Mouse (Mus musculus) gastrocnemius, postnatal 10 days (tissue): ENCODE data around the gene Hist2h2aa1. TPM values are rescaled to one million over a fixed set of nuclear protein-coding genes. Genes with fewer than 3 reads are reported as not detected.
"Not testable (repeated sequence)": the region's sequence is repeated elsewhere in the genome, so short reads cannot be mapped to it uniquely, and the experiment has no call there.

Experiments used
- DNase-seq: peaks from one replicate; pipeline ENCODE4 v3.0.0; 2021; ENCODE audit warnings: mixed read lengths
- long read RNA-seq, 2 experiments: library from polyadenylated mRNA; stranded (forward); transcript quantifications; one replicate each; pipeline ENCODE4 v2.0.0; 2021
- total RNA-seq, 2 experiments: library from RNA; stranded (reverse); gene quantifications; 2 replicates each; pipeline ENCODE4 v1.2.3; 2021

Hist2h2aa1 gene
- total RNA-seq, result 10 to 100 TPM; 10.2 to 16.2 TPM
- long read RNA-seq, experiment 1, transcript Hist2h2aa1-201 (1 exons, 586 nt), result major isoform, 9 of 9 reads
- long read RNA-seq, experiment 1, partial matches to known transcripts, result 0 of 9 reads
- long read RNA-seq, experiment 1, other reads (novel, unspliced or antisense), result 0 of 9 reads
- long read RNA-seq, experiment 2, transcript Hist2h2aa1-201 (1 exons, 586 nt), result major isoform, 12 of 12 reads
- long read RNA-seq, experiment 2, partial matches to known transcripts, result 0 of 12 reads
- long read RNA-seq, experiment 2, other reads (novel, unspliced or antisense), result 0 of 12 reads

DNA sequence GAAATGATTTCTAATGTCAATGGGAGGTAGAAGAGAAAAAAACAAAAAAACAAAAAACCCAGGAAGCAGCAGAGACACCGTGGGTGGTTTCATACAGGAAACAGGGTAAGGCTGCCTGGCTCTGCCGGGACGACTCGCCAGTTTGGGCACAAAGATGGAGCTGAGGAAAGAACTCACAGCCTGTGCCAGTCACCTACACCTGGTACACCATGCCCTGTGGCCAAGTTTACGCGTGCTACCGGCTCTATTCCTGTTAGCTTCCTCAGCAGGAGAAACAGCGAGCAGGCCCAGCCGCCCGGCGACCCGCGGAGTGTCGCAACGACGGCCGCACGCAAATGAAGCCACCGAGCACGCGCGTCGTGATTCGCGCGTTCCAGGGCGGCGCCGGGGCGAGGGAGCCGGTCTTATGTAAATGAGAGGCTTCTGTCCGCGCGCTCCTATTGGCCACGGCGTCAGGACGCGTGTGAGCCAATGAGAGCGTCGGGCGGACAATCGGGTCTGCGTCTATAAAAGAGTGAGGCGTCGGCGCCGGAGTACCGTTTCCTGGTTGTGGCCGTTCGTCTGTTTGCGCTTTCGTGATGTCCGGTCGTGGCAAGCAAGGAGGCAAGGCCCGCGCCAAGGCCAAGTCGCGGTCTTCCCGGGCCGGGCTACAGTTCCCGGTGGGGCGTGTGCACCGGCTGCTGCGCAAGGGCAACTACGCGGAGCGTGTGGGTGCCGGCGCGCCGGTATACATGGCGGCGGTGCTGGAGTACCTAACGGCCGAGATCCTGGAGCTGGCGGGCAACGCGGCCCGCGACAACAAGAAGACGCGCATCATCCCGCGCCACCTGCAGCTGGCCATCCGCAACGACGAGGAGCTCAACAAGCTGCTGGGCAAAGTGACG, at the start of gene Hist2h2aa1:
Gene Hist2h2aa1, plus strand, starts transcription at position 495 of the 884 bp plus-strand sequence.
- peak; percentile 80 for DNase-seq

DNA sequence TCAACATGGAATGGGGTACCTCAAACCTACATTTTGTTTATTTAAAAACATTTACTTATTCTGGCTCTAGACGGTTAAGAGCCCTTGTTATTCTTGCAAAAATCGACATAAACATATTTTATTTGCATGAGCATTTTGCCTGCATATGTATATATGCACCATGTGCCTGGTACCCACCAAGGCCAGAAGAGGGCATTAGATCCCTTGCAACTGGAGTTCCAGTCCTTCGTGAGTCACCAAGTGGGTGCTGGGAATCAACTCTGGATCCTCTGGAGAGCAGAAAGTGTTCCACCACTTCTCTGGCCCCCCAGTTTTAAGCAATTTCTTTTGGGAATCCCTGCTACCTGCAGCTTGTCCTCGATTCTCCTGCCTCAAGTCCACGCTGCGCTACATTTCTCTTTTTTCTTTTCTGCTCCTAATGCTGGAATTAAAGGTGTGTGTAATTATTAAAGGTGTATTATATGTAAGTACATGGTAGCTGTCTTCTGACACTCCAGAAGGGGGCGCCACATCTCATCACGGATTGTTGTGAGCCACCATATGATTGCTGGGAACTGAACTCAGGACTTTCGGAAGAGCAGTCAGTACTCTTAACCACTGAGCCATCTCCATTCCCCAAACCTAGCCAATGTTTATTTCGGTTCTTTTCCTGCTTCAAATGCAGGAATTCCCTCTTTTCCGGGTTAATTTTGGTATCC, 49.5 kb upstream of the Hist2h2aa1 start:
- DNase-seq, result no peak

DNA sequence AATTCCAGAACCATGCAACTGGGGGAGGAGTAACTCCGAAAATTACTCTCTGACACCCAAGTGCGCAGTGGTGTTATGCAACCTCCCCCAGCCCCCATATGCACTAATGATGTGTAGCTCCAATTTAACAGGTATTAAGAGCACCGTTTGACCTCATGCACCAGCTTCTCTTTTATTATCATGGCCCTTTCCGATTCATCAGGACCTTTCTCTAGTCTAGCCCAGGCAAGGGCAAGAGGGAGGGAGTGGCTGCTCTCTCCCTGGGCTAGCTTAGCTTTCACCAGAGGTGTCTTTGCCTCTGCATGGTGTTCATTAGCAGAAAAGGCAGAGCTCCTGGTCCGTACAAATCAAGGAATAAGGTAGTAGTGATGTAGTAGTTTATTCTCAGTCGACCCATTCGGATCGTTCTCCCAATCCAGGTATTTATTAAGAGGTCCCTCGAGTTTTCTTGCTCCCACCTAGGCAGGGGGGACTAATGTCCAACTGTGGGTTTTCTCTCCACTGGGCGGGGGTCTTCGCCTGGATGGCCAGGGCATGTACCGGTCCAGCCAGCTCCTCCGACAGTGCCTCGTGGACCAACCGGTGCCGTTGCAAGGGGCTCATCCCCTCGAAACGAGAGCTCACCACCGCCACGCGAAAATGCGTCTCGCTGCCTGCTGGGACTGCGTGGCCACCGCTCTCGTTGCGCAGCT, 48.7 kb upstream of the Hist2h2aa1 start:
- DNase-seq, result no peak

DNA sequence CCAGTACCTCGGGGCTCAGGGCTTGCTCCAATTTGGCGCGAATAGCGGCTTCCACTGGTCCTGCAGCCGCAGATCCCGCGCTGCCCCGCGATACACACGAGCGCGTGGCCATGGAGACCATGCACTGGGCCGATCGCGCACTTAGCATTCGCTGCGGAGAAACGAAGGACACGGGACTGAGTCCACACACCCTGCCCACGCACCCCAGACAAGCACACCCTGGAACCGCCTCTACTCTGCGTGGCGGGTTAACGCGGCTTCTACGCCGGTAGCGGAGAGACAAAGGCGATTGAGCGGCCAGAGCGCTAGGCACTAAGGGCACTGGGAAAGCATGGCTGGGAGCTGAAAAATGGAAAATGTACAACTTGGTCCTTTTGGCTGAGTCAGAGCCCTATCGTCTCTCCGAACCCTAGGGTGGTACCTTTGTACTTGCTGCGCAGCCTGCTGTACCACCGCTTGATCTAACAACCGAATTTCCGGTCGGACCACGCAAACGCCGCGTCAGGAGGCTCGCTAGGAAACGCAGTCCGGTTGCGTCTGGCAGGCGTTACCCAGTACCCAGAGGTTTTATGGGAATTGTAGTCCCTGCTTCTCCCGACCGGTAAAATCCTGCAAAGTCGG, 48.1 kb upstream of the Hist2h2aa1 start:
- peak; percentile 79 for DNase-seq

DNA sequence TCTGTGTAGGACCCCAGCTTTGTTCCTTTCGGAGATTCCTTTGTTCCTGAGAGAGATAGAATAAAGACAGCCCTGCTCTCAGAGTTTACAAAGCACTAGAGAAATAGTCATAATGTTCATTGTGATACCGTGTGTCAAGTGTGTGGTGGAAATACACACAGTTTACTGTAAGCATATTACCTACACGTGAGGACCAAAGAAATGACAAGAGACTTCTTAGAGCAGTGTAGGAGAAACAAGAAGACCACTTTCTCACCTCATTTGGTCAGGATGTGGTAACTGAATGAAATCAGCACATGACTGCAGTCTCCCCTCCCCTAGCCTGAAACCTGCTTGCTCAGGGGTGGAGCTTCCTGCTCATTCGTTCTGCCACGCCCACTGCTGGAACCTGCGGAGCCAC, 47.1 kb upstream of the Hist2h2aa1 start:
- no peak for DNase-seq

DNA sequence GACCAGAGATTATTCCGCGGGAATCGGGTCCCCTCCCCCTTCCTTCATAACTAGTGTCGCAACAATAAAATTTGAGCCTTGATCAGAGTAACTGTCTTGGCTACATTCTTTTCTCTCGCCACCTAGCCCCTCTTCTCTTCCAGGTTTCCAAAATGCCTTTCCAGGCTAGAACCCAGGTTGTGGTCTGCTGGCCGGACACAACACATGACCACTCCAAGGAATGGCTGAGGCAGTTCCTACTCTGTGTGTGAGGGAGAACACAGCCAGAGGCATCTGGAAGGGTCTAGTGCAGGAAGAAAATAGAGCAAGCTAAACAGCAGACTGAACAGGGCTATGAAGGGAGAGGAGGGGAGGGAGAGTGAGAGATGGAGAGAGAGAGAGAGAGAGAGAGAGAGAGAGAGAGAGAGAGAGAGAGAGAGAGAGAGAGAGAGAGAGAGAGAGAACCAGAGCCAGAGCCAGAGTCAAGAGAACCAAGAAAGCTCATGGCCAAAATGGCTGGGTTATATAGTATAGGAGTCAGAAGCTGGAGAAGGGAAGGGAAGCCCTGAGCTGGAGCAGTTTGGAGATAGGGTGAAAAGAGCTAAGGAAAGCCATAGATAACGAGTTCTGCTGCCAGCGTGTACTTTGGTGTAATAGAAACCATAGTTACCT, 46.6 kb upstream of the Hist2h2aa1 start:
- not testable (repeated sequence) for DNase-seq

DNA sequence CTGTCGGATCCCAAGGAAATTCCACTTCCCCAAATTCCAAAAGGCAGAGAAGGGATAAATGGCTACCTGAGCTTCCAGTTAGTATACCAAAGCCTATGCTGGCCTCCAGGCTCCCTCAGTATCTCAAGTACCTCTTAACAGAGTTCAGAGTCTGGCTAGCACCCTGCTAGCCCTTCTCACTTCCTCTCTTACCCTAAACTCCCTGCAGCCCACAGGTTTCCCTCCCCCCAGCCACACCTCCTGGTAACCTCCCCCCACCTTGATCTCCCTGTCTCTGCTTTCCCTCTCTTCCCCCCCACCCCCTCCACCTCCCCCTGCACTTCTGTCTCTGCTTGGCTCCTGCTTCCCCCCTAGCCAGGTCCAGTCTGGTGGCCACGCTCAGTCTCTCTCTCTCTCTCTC, 45.6 kb upstream of the Hist2h2aa1 start:
- DNase-seq, result no peak

DNA sequence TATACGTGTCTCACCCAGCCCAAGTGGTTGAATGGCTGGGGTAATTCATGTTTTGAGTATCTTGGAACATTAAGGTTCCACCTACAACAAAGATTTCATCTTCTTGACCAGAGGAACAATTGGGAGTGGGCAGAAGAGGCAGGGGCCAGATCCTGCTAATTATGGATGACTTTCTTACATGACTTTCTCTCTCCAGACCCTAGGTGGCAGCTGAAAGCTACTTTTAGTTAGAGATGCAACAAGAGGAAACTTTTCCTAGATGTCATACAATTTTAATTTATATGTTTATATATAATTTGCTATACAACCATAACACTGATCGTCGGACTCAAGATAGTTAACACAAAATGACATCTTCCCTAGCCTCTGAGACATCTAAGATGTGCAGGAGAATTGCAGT, 37.5 kb upstream of the Hist2h2aa1 start:
- DNase-seq, result no peak

DNA sequence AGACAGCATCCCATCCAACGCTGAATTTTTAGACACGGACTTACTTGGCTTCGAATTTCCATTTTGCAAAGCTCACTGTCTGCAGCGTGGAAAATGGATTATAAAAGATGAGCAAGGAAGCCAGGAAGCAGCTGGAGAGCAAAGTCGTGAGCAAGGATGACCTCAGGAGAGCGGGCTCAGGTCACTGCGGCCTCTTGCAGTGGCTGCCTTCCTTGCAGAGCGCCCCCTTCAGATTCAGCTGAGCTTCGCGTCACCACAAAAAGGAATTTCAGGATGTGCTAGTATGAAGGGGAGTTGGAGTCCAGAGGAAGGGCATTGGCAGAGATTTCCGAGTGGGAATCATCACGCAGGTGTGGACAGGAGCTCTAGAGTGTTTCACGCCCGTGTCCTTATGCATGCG, 36.1 kb upstream of the Hist2h2aa1 start:
- DNase-seq, result peak; percentile 34

DNA sequence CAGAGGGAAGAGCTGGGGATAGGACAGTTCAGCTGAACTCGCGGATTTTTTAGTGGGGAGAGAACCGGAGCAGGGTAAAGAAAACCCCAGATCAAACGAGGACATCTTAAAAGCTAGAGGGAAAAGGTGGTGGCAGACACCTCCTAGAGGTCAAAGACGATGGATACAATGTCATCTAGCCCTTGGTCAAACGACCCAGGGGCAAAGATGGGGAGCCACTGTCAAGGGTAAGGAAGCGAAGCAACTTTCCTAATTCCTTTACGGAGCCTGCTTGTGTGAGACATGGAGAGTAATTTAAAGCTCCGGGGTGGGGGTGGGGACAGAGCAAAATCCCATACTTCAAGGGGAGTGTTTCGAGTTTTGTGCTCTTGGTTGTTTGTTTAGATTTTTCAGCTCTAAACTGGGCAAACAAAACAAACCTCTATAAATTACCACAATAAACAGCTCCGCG, 26.1 kb upstream of the Hist2h2aa1 start:
- DNase-seq, result no peak

DNA sequence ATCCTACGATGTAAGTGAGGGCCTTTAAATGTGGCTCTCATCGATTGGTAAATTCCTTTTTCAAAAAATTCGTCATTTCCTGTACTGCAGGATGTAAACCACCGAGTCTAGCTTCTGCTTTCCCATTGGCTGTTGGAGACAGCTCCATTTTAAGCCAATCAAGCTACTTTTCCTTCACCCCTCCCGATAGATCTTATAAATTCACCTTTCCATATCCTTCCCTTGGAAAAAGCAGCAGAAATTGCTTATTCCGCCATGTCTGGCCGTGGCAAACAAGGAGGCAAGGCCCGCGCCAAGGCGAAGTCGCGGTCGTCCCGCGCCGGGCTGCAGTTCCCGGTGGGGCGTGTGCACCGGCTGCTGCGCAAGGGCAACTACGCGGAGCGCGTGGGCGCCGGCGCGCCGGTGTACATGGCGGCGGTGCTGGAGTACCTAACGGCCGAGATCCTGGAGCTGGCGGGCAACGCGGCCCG, 25.6 kb upstream of the Hist2h2aa1 start, which contains the start of the genes Bola1 and Hist2h2ab:
Gene Bola1, minus strand, starts transcription at position 49 of the 470 bp plus-strand sequence.
Gene Hist2h2ab, plus strand, starts transcription at position 205 of the 470 bp plus-strand sequence.
- peak; percentile 65 for DNase-seq

DNA sequence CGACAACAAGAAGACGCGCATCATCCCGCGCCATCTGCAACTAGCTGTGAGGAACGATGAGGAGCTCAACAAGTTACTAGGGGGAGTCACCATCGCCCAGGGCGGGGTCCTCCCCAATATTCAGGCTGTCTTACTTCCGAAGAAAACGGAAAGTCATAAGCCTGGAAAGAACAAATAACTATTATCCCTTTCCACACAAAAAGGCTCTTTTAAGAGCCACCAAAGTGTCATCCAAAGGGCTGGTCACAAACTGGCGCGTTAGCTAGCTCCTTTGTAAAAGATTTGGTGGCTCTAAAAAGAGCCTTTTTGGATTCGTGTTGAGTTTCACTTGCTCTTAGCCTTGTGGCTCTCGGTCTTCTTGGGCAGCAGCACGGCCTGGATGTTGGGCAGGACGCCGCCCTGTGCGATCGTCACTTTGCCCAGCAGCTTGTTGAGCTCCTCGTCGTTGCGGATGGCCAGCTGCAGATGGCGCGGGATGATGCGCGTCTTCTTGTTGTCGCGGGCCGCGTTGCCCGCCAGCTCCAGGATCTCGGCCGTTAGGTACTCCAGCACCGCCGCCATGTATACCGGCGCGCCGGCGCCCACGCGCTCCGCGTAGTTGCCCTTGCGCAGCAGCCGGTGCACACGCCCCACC, 25.0 kb upstream of the Hist2h2aa1 start:
- DNase-seq, result not testable (repeated sequence)

DNA sequence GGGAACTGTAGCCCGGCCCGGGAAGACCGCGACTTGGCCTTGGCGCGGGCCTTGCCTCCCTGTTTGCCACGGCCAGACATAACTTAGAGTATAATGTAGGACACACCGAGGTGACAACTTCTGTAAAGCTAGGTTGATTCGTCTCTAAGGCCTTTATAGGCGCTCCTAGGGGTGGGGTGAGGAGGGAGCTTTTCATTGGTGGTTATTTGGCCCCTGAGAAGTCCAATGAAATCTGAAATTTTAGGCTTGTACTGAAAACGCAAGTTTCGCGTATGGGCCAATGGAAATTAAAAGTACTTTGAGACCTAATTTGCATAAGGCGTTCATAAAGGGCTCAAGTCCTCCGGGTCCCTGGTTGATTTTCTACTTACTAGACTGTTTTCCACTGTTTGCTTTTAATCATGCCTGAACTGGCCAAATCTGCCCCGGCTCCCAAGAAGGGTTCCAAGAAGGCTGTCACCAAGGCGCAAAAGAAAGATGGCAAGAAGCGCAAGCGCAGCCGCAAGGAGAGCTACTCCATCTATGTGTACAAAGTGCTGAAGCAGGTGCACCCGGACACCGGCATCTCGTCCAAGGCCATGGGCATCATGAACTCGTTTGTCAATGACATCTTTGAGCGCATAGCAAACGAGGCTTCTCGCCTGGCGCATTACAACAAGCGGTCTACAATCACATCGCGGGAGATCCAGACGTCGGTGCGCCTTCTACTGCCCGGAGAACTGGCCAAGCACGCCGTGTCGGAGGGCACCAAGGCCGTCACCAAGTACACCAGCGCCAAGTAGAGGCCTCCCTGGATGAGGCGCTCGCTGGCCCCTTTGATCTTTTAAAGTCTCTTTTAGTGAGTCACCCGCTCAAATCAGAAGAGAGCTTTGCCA, 24.3 kb upstream of the Hist2h2aa1 start, which contains the start of the genes Hist2h2ac and Hist2h2be:
Gene Hist2h2ac, minus strand, starts transcription at position 116 of the 875 bp plus-strand sequence.
Gene Hist2h2be, plus strand, starts transcription at position 355 of the 875 bp plus-strand sequence.
- peak; percentile 48 for DNase-seq

DNA sequence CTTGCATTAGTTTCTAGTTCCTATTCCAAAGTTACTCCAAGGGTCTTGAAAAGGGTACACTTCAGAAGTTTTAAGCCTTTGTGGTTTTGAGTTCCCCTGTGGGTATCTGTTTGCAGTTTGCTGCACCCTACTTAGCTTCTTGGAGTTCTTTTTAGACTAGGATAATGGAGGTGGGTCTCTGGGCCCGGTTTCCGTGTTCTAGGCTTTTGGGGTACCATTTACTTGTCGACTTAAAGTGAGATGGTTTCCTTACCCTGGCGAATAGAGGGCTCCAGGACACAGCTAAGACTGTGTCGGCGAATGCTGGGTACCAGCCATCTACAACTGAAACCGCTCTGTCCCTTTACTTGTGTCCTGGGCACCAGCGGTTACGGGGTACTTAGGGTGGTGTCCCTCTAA, 23.7 kb upstream of the Hist2h2aa1 start:
- no peak for DNase-seq

DNA sequence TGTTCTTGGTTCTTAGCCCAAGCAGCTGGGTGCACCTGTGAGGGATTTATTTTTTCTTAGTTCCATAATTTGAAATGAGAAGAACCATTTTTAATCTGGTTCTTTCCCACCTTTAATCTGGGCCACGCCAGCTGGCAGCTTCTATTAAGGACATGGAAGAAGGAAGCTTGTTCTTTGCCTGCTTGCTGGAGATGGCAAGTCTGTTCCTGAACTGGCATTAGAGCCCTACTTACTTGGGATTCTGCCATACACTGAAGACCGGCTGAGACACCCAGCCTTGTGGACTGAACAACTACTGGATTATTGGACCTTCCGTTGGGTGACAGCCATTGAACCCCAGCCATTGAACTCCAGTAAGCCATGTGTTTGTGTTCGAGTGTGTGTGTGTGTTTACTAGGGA, 22.5 kb upstream of the Hist2h2aa1 start:
- no peak for DNase-seq

DNA sequence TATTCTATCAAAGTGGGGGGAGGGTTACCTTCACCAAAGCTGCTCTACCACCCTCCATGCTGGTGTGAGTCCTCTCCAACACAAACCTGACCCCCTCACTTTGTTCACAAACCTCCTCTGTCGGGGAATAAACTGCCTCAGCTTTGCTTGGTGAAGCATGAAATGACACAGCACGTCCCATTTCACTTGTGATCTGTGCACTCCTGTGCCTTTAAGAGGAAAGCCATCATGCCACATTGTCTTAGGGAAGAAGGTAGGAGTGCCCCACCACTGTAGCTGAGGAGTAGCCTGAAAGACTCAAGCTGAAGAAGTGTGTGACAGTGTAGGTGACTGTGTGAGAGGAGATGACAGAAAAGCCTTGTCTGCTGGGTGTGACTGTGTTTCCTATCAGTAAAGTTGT, 19.9 kb upstream of the Hist2h2aa1 start:
- no peak for DNase-seq

DNA sequence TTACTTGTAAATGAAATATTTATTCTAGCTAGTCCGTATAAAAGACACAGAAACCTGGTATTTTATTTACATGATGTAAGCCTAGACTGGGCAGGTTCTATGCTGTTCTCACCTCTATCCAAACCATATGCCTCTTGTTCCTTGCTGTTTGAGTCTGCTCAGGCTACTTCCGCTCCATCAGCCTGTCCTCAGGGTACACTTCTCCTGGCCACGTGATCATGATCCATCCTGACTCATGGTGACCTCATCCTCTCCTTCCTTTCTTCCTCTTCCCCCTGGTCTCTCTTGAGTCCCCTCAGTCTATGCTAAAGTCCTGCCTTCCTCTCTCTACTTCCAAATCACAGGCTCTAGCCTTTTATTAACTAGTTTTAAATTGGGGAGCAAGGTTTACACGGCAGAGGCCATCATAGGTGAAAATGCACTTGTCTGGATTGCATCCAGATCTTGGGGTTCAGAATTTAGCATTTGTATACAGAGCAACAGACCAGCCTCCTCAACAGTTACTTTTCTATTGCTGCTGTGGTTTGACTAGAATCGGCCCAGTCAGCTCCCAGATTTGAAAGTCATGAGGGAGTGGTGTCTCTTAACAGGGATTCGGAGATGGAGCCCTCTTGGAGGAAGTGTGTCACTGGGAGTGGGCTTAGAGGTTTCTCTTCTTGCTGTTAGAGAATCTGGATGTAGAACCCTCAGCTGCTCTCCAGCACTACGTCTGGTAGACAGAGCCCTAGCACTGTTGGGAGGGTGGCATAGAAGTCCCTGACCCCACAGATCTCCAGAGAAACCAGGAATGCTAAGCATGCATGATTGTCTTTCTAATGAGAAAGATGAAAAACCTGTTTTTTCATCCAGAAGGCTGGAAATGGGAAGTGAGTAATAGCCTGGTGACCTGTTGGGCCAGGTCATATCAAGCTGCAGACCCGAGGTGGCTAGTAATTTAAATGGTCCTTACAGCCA, 18.3 kb upstream of the Hist2h2aa1 start:
- no peak for DNase-seq

DNA sequence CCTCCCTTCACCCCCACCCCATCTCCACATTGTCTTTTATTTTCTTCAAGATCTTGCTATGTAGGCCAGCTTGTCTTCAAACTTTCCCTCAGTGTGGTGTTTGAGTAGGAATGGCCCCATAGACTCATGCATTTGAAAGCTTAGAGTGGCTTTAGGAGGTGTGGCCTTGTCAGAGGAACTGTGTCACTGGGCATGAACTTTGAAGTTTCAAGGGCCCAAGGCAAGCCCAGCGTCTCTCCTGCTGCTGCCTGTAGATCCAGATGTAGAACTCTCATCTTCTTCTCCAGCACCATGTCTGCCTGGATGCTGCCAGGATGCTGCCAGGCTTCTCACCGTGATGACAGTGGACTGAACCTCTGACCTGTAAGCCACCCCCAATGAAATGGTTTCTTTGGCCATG, 16.5 kb upstream of the Hist2h2aa1 start:
- DNase-seq, result no peak
